Mouse (Mus musculus): ENCODE measurements at regions not wholly inside any gene's neighbourhood (a gene's known extent, or its start where the extent isn't known, plus 50 kb on each side); places are given as distances from the start of the nearest gene placed in this dataset.
A peak's percentile ranks its signal among the peaks of the same experiment; 100 is the strongest.

- DNase-seq, result peak in 1 of 2 experiments; percentile 23
Observed at GRCm38 (mm10) chr16:50095858-50096551, 295.7 kb downstream of the Cd47 start.

GRCm38 (mm10) chr16:50096563-50096962, 296.2 kb downstream of the Cd47 start:
- DNase-seq, result no peak

GRCm38 (mm10) chr16:50103340-50103739, 303.0 kb downstream of the Cd47 start:
- no peak for DNase-seq

GRCm38 (mm10) chr16:50118150-50118549, 314.0 kb downstream of the Bbx start:
- DNase-seq, result peak in 1 of 2 experiments; percentile 49

GRCm38 (mm10) chr16:50122460-50122859, 309.7 kb downstream of the Bbx start:
- DNase-seq, result no peak

GRCm38 (mm10) chr16:50124646-50125045, 307.5 kb downstream of the Bbx start:
- no peak for DNase-seq

GRCm38 (mm10) chr16:50125564-50125963, 306.6 kb downstream of the Bbx start:
- peak; percentile 53 to 60 for DNase-seq

GRCm38 (mm10) chr16:50131406-50131805, 300.8 kb downstream of the Bbx start:
- DNase-seq, result no peak

Measured in kidney, postnatal 36 days (tissue).